Mouse (Mus musculus) kidney, adult 8-10 months (tissue): ENCODE data around the gene Cnn2.
"Not testable (repeated sequence)": the region's sequence is repeated elsewhere in the genome, so short reads cannot be mapped to it uniquely, and the experiment has no call there.

Source experiments
- DNase-seq, 2 experiments: peaks; one replicate each; pipeline ENCODE4 v3.0.0; 2022

Cnn2 gene

GRCm38 (mm10) chr10:80020191-80020590 lies 31.8 kb downstream of the Cnn2 start:
- no peak for DNase-seq

- DNase-seq, result no peak
These were observed 32.4 kb downstream of the Cnn2 start for GRCm38 (mm10) chr10:80020603-80021319.

GRCm38 (mm10) chr10:80021320-80021641 lies 32.9 kb downstream of the Cnn2 start:
- DNase-seq, result no peak

- DNase-seq, result no peak
These were observed 33.8 kb downstream of the Cnn2 start for GRCm38 (mm10) chr10:80022164-80022563.

- no peak for DNase-seq
These were observed 34.4 kb downstream of the Cnn2 start for GRCm38 (mm10) chr10:80022806-80023205.

GRCm38 (mm10) chr10:80023758-80024157 lies 35.4 kb downstream of the Cnn2 start:
- DNase-seq, result no peak

GRCm38 (mm10) chr10:80024229-80025043 lies 36.1 kb downstream of the Cnn2 start:
- no peak for DNase-seq

- DNase-seq, result no peak
These were observed 36.6 kb downstream of the Cnn2 start for GRCm38 (mm10) chr10:80025044-80025347.

- no peak for DNase-seq
These were observed 37.1 kb downstream of the Cnn2 start for GRCm38 (mm10) chr10:80025463-80025862.

GRCm38 (mm10) chr10:80025889-80026288 lies 37.5 kb downstream of the Cnn2 start:
- DNase-seq, result no peak

- DNase-seq, result no peak
These were observed 39.5 kb downstream of the Cnn2 start for GRCm38 (mm10) chr10:80027681-80028520.

- DNase-seq, result no peak
These were observed 40.1 kb downstream of the Cnn2 start for GRCm38 (mm10) chr10:80028521-80028846.

GRCm38 (mm10) chr10:80030191-80030590 lies 41.8 kb downstream of the Cnn2 start:
- DNase-seq, result no peak

GRCm38 (mm10) chr10:80030736-80031135 lies 42.4 kb downstream of the Cnn2 start:
- DNase-seq, result no peak

GRCm38 (mm10) chr10:80032799-80033480 lies 44.6 kb downstream of the Cnn2 start:
- peak in 1 of 2 experiments; percentile 48 for DNase-seq

GRCm38 (mm10) chr10:80033511-80034391 lies 45.4 kb downstream of the Cnn2 start:
- DNase-seq, result peak in 1 of 2 experiments; percentile 59

GRCm38 (mm10) chr10:80035148-80035547 lies 46.8 kb downstream of the Cnn2 start:
- no peak for DNase-seq

- DNase-seq, result no peak
These were observed 47.3 kb downstream of the Cnn2 start for GRCm38 (mm10) chr10:80035686-80036085.

GRCm38 (mm10) chr10:80036832-80037231 lies 48.4 kb downstream of the Cnn2 start:
- no peak for DNase-seq

GRCm38 (mm10) chr10:80039559-80039979 lies 51.2 kb downstream of the Cnn2 start, which contains the start of gene Polr2e:
TSS of gene Polr2e (minus strand) at chr10:80039795.
- DNase-seq, result peak; percentile 97 to 98

- DNase-seq, result not testable (repeated sequence)
These were observed 53.2 kb downstream of the Cnn2 start for GRCm38 (mm10) chr10:80041409-80042060.
